20 mouse cellular contexts compared by ENCODE assay signal in genomic region chr7:72569177-72569576, GRCm38 (mm10).
DNase-seq lines count a peak whose midpoint lies in the region; ATAC-seq lines count a peak whose summit lies in the region.
"Had no signal": no experiment of that assay in that cellular context is flagged by ENCODE, and none has a peak within 500 bp of the region (broad histone marks: within the 10 kb centered on the region; RNA-seq: fewer than 3 reads in every experiment).

No protein-coding gene starts in this region.

- no peaks in the 10 kb centered on the region for H3K4me1 ChIP-seq in embryonic facial prominence, embryonic 14.5 days (ENCODE audit: control insufficient read depth, insufficient read depth, low read length)
- no peaks in the 10 kb centered on the region for H3K4me1 ChIP-seq in embryonic facial prominence, embryonic 10.5 days
- H3K4me1 ChIP-seq in kidney, embryonic 16.5 days (ENCODE audit: insufficient read depth, low read length), result peaks cover 9% of the 10 kb centered on the region; the same call in 1 of the 2 replicates
- H3K4me1 ChIP-seq: embryonic facial prominence, embryonic 12.5 days; forebrain, embryonic 12.5 days; heart, embryonic 10.5 days; hindbrain, embryonic 12.5 days had no signal

- H3K27me3 ChIP-seq in embryonic facial prominence, embryonic 14.5 days (replicated peaks; ENCODE audit: control insufficient read depth, insufficient read depth, low read length), result no peaks in the 10 kb centered on the region
- H3K27me3 ChIP-seq in embryonic facial prominence, embryonic 10.5 days (replicated peaks; ENCODE audit: low read depth, poor library complexity, severe bottlenecking), result no peaks in the 10 kb centered on the region
- H3K27me3 ChIP-seq in kidney, embryonic 16.5 days (ENCODE audit: insufficient read depth, low read length), result no peaks in the 10 kb centered on the region
- H3K27me3 ChIP-seq: embryonic facial prominence, embryonic 12.5 days; forebrain, embryonic 12.5 days; hindbrain, embryonic 12.5 days had no signal

- peak; percentile 28 for DNase-seq in embryonic facial prominence, embryonic 14.5 days (ENCODE audit: low spot score)
- no peak for DNase-seq in embryonic facial prominence, embryonic 10.5 days (ENCODE audit: low spot score)
- DNase-seq in kidney, adult 8-10 months, result no peak
- DNase-seq in brain, adult 2 months (ENCODE audit: low read depth, low spot score), result peak; percentile 15
- DNase-seq in retina, adult 2 months (ENCODE audit: low read depth, low spot score), result peak; percentile 8
- DNase-seq in left cerebral cortex, adult 18-20 months (ENCODE audit: low spot score in 2 of 2), result no peak
- no peak for DNase-seq in layer of hippocampus, adult 9-11 months
- DNase-seq: adrenal gland, adult 8-10 months; adrenal gland, postnatal 36 days; cerebellum, adult 9-11 months; gastrocnemius, postnatal 10 days; heart, adult 18-20 months; heart, postnatal 10 days; heart, postnatal 4 days had no signal

- 0 out of 2 replicates have a peak, but pooled peaks have one; percentile 67 for ATAC-seq in embryonic facial prominence, embryonic 14.5 days (ENCODE audit: low read depth)
- ATAC-seq in kidney, embryonic 16.5 days (ENCODE audit: low FRiP score, low TSS enrichment), result peak; percentile 88
- ATAC-seq: forebrain, embryonic 16.5 days had no signal

- no peaks in the 10 kb centered on the region for H3K9me3 ChIP-seq in embryonic facial prominence, embryonic 14.5 days (ENCODE audit: control insufficient read depth, low read length)
- H3K9me3 ChIP-seq in embryonic facial prominence, embryonic 10.5 days, result no peaks in the 10 kb centered on the region
- no peaks in the 10 kb centered on the region for H3K9me3 ChIP-seq in kidney, embryonic 16.5 days (ENCODE audit: low read length)
- H3K9me3 ChIP-seq: embryonic facial prominence, embryonic 12.5 days; forebrain, embryonic 12.5 days; heart, embryonic 10.5 days; hindbrain, embryonic 12.5 days had no signal

- H3K36me3 ChIP-seq in embryonic facial prominence, embryonic 14.5 days (ENCODE audit: control insufficient read depth, insufficient read depth, low read length), result no peaks in the 10 kb centered on the region
- H3K36me3 ChIP-seq in embryonic facial prominence, embryonic 10.5 days (replicated peaks), result no peaks in the 10 kb centered on the region
- H3K36me3 ChIP-seq in kidney, embryonic 16.5 days (ENCODE audit: insufficient read depth, low read length), result no peaks in the 10 kb centered on the region
- H3K36me3 ChIP-seq: embryonic facial prominence, embryonic 12.5 days; forebrain, embryonic 12.5 days; heart, embryonic 10.5 days; hindbrain, embryonic 12.5 days had no signal

- no peak overlapping the region for H3K9ac ChIP-seq in embryonic facial prominence, embryonic 14.5 days (ENCODE audit: low read depth, low read length)
- no peak overlapping the region for H3K9ac ChIP-seq in kidney, embryonic 16.5 days (replicated peaks; ENCODE audit: low read length)
- H3K9ac ChIP-seq: embryonic facial prominence, embryonic 12.5 days; forebrain, embryonic 12.5 days; hindbrain, embryonic 12.5 days had no signal

- no peak overlapping the region for H3K27ac ChIP-seq in embryonic facial prominence, embryonic 14.5 days (replicated peaks; ENCODE audit: low read depth, low read length)
- no peak overlapping the region for H3K27ac ChIP-seq in embryonic facial prominence, embryonic 10.5 days (replicated peaks)
- H3K27ac ChIP-seq in kidney, embryonic 16.5 days (ENCODE audit: low read length), result no peak overlapping the region
- H3K27ac ChIP-seq: embryonic facial prominence, embryonic 12.5 days; forebrain, embryonic 12.5 days; heart, embryonic 10.5 days; hindbrain, embryonic 12.5 days had no signal

- H3K4me3 ChIP-seq in embryonic facial prominence, embryonic 14.5 days (ENCODE audit: low read depth, low read length), result no peak overlapping the region
- H3K4me3 ChIP-seq in embryonic facial prominence, embryonic 10.5 days, result no peak overlapping the region
- H3K4me3 ChIP-seq in kidney, embryonic 16.5 days (ENCODE audit: low read length), result no peak overlapping the region
- H3K4me3 ChIP-seq: embryonic facial prominence, embryonic 12.5 days; forebrain, embryonic 12.5 days; heart, embryonic 10.5 days; hindbrain, embryonic 12.5 days had no signal

- no peak overlapping the region for H3K4me2 ChIP-seq in embryonic facial prominence, embryonic 14.5 days (ENCODE audit: low read depth, low read length)
- H3K4me2 ChIP-seq in kidney, embryonic 16.5 days (replicated peaks; ENCODE audit: low read depth, low read length), result no peak overlapping the region
- H3K4me2 ChIP-seq: embryonic facial prominence, embryonic 12.5 days; forebrain, embryonic 12.5 days; hindbrain, embryonic 12.5 days had no signal

Comparison
In these comparisons a context has a peak if more than half of its experiments do, and no peak if none do; other contexts are left out.
1. DNase-seq: peak in embryonic facial prominence, embryonic 14.5 days (single experiment), brain, adult 2 months (single experiment) and retina, adult 2 months (single experiment); none in embryonic facial prominence, embryonic 10.5 days (single experiment), kidney, adult 8-10 months (0 of 2), left cerebral cortex, adult 18-20 months (0 of 2) and layer of hippocampus, adult 9-11 months (single experiment).